Mouse (Mus musculus): ENCODE measurements around the gene Myo1g. TPM values are rescaled to one million over a fixed set of nuclear protein-coding genes. Genes with fewer than 3 reads are reported as not detected.

The Myo1g gene
- polyA plus RNA-seq, 1 experiment from 2014 or later, result 0.85 TPM

GRCm38 (mm10) chr11:6504689-6505088 lies 16.1 kb downstream of the Myo1g start:
- no peak for TF ChIP-seq EP300 (optimal IDR thresholded peaks at IDR 0.05)
- TF ChIP-seq CTCF (IDR thresholded peaks at IDR 0.05; ENCODE audit: low read depth), result no peak
- Histone ChIP-seq H3K9me3 (ENCODE audit: control insufficient read depth, low read length) (no peaks in the 10 kb centered on the region), H3K27ac (replicated peaks) (no peak overlapping the region), H3K9ac (ENCODE audit: low read length) (no peak overlapping the region), H3K4me2 (replicated peaks; ENCODE audit: low read depth) (no peak overlapping the region), H3K36me3 (ENCODE audit: control insufficient read depth, insufficient read depth, low read length) (no peaks in the 10 kb centered on the region), H3K27me3 (ENCODE audit: control insufficient read depth, insufficient read depth, low read length) (no peaks in the 10 kb centered on the region), H3K4me3 (ENCODE audit: low read depth, low read length) (no peak overlapping the region), H3K4me1 (replicated peaks; ENCODE audit: control insufficient read depth, insufficient read depth) (no peaks in the 10 kb centered on the region)
- 54% methylated on average over 6 of the region's 6 CpGs for WGBS
- ATAC-seq (ENCODE audit: low FRiP score, low TSS enrichment) (peak; percentile 83), DNase-seq (ENCODE audit: low spot score) (no peak)

GRCm38 (mm10) chr11:6504226-6504625 lies 16.5 kb downstream of the Myo1g start:
- no peak overlapping the region for H3K9ac ChIP-seq (ENCODE audit: low read length)
- no peaks in the 10 kb centered on the region for H3K36me3 ChIP-seq (ENCODE audit: control insufficient read depth, insufficient read depth, low read length)
- H3K4me1 ChIP-seq (replicated peaks; ENCODE audit: control insufficient read depth, insufficient read depth), result no peaks in the 10 kb centered on the region
- H3K4me2 ChIP-seq (replicated peaks; ENCODE audit: low read depth), result no peak overlapping the region
- no peak for TF ChIP-seq CTCF (IDR thresholded peaks at IDR 0.05; ENCODE audit: low read depth)
- TF ChIP-seq EP300 (optimal IDR thresholded peaks at IDR 0.05), result no peak
- no peak overlapping the region for H3K27ac ChIP-seq (replicated peaks)
- no peaks in the 10 kb centered on the region for H3K27me3 ChIP-seq (ENCODE audit: control insufficient read depth, insufficient read depth, low read length)
- no peak overlapping the region for H3K4me3 ChIP-seq (ENCODE audit: low read depth, low read length)
- H3K9me3 ChIP-seq (ENCODE audit: control insufficient read depth, low read length), result no peaks in the 10 kb centered on the region
- 60% methylated on average over 3 of the region's 3 CpGs for WGBS
- DNase-seq (ENCODE audit: low spot score) (no peak), ATAC-seq (ENCODE audit: low FRiP score, low TSS enrichment) (no peak)

- no peak overlapping the region for H3K27ac ChIP-seq (replicated peaks)
- no peaks in the 10 kb centered on the region for H3K9me3 ChIP-seq (ENCODE audit: control insufficient read depth, low read length)
- ATAC-seq (ENCODE audit: low FRiP score, low TSS enrichment) (no peak), DNase-seq (ENCODE audit: low spot score) (no peak)
- no peak overlapping the region for H3K4me2 ChIP-seq (replicated peaks; ENCODE audit: low read depth)
- no peaks in the 10 kb centered on the region for H3K4me1 ChIP-seq (replicated peaks; ENCODE audit: control insufficient read depth, insufficient read depth)
- H3K27me3 ChIP-seq (ENCODE audit: control insufficient read depth, insufficient read depth, low read length), result no peaks in the 10 kb centered on the region
- H3K4me3 ChIP-seq (ENCODE audit: low read depth, low read length), result no peak overlapping the region
- TF ChIP-seq CTCF (IDR thresholded peaks at IDR 0.05; ENCODE audit: low read depth), result no peak
- no peak for TF ChIP-seq EP300 (optimal IDR thresholded peaks at IDR 0.05)
- H3K9ac ChIP-seq (ENCODE audit: low read length), result no peak overlapping the region
- 88% methylated on average over 2 of the region's 2 CpGs for WGBS
- no peaks in the 10 kb centered on the region for H3K36me3 ChIP-seq (ENCODE audit: control insufficient read depth, insufficient read depth, low read length)
Measured at GRCm38 (mm10) chr11:6502506-6502905, 18.3 kb downstream of the Myo1g start.

GRCm38 (mm10) chr11:6497311-6497948 lies 23.3 kb downstream of the Myo1g start:
- WGBS, result 74% methylated on average over 12 of the region's 12 CpGs
- H3K9me3 ChIP-seq (ENCODE audit: control insufficient read depth, low read length), result no peaks in the 10 kb centered on the region
- no peak overlapping the region for H3K4me2 ChIP-seq (replicated peaks; ENCODE audit: low read depth)
- no peaks in the 10 kb centered on the region for H3K27me3 ChIP-seq (ENCODE audit: control insufficient read depth, insufficient read depth, low read length)
- no peak for ATAC-seq (ENCODE audit: low FRiP score, low TSS enrichment)
- H3K4me1 ChIP-seq (replicated peaks; ENCODE audit: control insufficient read depth, insufficient read depth), result no peaks in the 10 kb centered on the region
- TF ChIP-seq EP300 (optimal IDR thresholded peaks at IDR 0.05) (no peak), CTCF (IDR thresholded peaks at IDR 0.05; ENCODE audit: low read depth) (no peak)
- no peak for DNase-seq (ENCODE audit: low spot score)
- H3K27ac ChIP-seq (replicated peaks), result no peak overlapping the region
- H3K9ac ChIP-seq (ENCODE audit: low read length), result no peak overlapping the region
- H3K4me3 ChIP-seq (ENCODE audit: low read depth, low read length), result no peak overlapping the region
- H3K36me3 ChIP-seq (ENCODE audit: control insufficient read depth, insufficient read depth, low read length), result no peaks in the 10 kb centered on the region

GRCm38 (mm10) chr11:6489691-6490503 lies 30.9 kb downstream of the Myo1g start:
- peak; percentile 41 for DNase-seq (ENCODE audit: low spot score)
- peak; percentile 51 for ATAC-seq (ENCODE audit: low FRiP score, low TSS enrichment)
- WGBS, result 43% methylated on average over 6 of the region's 6 CpGs
- Histone ChIP-seq H3K9ac (ENCODE audit: low read length) (no peak overlapping the region), H3K27me3 (ENCODE audit: control insufficient read depth, insufficient read depth, low read length) (no peaks in the 10 kb centered on the region), H3K4me1 (replicated peaks; ENCODE audit: control insufficient read depth, insufficient read depth) (no peaks in the 10 kb centered on the region), H3K27ac (replicated peaks) (no peak overlapping the region), H3K4me2 (replicated peaks; ENCODE audit: low read depth) (no peak overlapping the region), H3K9me3 (ENCODE audit: control insufficient read depth, low read length) (no peaks in the 10 kb centered on the region), H3K4me3 (ENCODE audit: low read depth, low read length) (no peak overlapping the region), H3K36me3 (ENCODE audit: control insufficient read depth, insufficient read depth, low read length) (no peaks in the 10 kb centered on the region)
- peak; percentile 70 for TF ChIP-seq CTCF (IDR thresholded peaks at IDR 0.05; ENCODE audit: low read depth)
- TF ChIP-seq EP300 (optimal IDR thresholded peaks at IDR 0.05), result no peak

- Histone ChIP-seq H3K9me3 (ENCODE audit: control insufficient read depth, low read length) (no peaks in the 10 kb centered on the region), H3K27ac (replicated peaks) (no peak overlapping the region), H3K4me3 (ENCODE audit: low read depth, low read length) (no peak overlapping the region), H3K4me1 (replicated peaks; ENCODE audit: control insufficient read depth, insufficient read depth) (no peaks in the 10 kb centered on the region), H3K9ac (ENCODE audit: low read length) (no peak overlapping the region), H3K4me2 (replicated peaks; ENCODE audit: low read depth) (no peak overlapping the region), H3K27me3 (ENCODE audit: control insufficient read depth, insufficient read depth, low read length) (no peaks in the 10 kb centered on the region), H3K36me3 (ENCODE audit: control insufficient read depth, insufficient read depth, low read length) (no peaks in the 10 kb centered on the region)
- DNase-seq (ENCODE audit: low spot score), result no peak
- TF ChIP-seq CTCF (IDR thresholded peaks at IDR 0.05; ENCODE audit: low read depth) (no peak), EP300 (optimal IDR thresholded peaks at IDR 0.05) (no peak)
- no peak for ATAC-seq (ENCODE audit: low FRiP score, low TSS enrichment)
- WGBS, result 91% methylated on average over 7 of the region's 7 CpGs
Measured at GRCm38 (mm10) chr11:6489257-6489656, 31.5 kb downstream of the Myo1g start.

All from stomach, postnatal 0 days (tissue).